Mouse (Mus musculus) kidney, postnatal 25 days (tissue): ENCODE measurements at regions not wholly inside any gene's neighbourhood (a gene's known extent, or its start where the extent isn't known, plus 50 kb on each side); places are given as distances from the start of the nearest gene placed in this dataset.

Experiments
- DNase-seq, 2 experiments: peaks; one replicate each; pipeline ENCODE4 v3.0.0; 2021; ENCODE audit warnings: mixed read lengths in 2 of 2

- DNase-seq: no peak
Observed at GRCm38 (mm10) chr1:92284155-92284554, 88.7 kb upstream of the Hdac4 start.

DNA sequence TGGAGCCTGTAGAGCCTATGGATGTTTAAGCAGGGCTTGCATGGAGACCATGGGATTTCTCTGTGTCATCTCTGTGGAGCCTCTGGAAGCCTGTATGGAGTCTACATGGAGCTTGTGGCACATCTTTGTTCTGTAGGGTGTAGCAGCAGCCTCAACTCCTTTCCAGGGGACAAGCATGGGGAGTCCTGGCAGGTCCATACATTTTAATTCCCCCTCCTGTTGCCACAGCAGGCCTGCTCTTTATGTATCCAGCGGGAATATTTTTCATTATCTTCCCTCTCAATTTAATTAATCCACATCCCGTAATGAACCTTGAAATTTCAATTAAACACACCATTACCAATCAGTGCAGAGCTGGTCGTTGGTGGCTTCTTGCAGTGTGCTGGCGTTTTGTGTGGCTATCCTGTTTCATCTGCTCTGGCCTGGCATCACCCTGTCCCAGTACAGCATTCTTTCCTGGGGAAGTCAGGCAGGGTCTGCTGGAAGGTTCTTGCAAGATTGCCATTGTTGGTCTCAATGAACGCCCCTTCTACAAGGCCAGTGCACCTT lies 81.8 kb upstream of the Hdac4 start:
- no peak for DNase-seq

DNA sequence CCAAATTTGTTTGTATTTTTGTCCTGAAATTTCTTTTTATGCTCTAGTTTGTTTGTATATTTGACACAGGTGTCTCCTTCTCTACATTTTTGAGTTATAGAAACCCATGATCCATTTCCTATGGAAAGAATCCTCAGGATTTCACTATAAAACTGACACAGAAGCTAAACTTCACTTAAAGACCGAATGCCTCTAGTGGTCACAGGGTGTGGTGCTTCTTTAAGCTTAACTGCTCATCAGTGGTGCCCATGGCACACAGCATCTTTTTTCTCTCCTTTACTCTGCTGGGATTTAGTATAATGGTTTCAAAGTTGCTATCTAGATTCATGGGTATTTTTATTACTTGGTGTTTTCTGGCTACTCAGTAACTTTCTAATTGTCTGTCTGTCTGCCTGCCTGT lies 79.9 kb upstream of the Hdac4 start:
- DNase-seq: no peak

DNA sequence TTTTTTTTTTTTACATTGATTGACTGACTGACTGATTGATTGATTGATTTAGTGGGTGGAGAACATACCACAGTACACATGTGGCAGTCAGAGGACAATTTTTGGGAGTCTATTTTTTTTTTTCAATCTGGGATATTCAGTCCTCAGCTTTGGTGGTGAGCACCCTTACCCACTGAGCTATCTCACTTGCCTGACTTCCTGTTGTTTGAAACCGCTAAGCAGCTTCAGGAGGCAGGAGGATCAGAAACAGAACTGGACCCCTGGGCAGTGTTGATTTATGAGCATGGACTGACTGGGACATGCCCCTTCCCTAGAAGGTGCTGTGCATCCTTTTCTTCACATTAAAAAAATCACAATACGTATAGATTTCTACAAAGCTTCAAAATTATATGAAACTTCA lies 78.3 kb upstream of the Hdac4 start:
- no peak for DNase-seq

DNA sequence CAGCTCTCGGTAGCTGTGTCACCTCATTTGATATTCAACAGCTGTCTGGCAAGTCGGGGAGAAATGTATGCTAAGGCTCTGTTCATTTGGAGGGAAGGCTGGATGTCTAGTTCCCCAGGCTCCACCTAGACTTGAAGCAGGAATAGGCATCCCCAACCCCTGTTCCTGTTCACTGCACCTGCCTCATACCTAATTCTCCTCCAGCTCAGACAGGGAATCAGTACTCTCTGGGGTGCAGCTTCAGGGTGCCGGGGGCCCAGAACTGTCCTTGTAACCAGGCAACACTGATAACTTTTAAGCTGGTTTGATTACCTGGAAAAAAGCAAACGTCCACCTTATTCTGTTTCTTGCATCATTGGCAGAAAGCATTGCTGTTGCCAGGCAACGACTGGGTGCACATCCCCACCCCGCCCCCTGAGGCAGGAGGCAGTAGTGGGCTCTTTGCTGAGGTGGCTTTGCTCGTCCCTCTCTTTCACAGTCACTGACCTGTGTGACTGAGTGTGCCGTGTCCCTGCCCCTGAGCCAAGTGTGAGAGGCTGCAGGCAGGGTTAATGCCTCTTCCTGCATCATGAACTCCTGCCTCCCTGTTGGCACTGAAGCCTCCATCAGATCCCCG lies 76.3 kb upstream of the Hdac4 start:
- no peak for DNase-seq

GRCm38 (mm10) chr1:92270486-92271058 lies 75.1 kb upstream of the Hdac4 start:
- DNase-seq: peak; percentile 27 to 64

DNA sequence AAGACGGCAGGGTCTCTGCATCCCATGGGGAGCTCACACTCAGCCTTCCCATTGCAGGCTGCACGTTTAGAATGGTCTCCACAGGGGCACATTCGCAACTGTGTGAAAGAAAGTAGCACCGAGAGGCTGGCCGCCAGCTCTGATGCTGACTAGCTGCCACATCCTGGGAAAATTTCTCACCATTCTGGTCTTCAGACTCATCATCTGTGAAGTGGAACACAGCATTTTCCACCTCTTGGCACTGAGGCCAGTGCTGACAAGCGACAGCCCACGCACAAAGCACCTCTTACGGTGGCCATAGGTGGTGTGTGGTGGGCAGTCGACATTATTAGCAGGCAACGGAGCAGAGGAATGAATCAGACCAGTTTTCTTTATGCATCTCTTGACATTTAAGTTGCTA lies 74.0 kb upstream of the Hdac4 start:
- DNase-seq: no peak

GRCm38 (mm10) chr1:92264941-92265340 lies 69.4 kb upstream of the Hdac4 start:
- no peak for DNase-seq

DNA sequence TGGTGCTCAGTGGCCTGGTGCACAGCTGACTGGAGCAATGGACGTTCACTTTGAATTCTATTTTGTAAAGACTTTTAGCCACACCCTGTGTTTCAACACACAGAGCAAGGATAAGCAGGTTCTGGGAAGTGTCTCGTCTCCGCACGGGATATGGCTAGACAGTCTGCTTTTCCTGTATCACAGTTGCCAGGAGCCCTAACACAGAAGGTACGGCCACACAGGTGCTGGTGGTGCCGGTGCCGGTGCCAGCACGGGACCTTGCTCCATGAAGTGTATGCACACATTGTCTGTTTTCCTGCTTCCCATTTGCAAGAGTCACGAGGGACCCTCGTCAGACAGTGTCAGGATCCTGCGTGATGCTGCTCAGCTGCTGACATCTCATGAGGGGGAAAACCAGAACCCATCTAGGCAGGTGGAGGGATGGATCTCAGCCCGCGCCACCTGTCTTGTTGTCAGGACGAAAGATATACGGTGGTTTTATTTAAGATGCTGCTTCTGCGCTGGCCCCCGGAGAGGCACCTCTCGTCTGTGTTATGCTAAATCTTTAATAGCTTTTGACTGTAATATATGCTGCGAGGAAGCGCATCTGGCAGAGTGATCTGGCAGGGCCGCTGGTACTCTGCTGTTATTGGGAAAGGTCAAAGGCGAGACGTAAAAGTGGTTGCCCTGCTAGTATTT lies 64.4 kb upstream of the Hdac4 start:
- DNase-seq: no peak

- DNase-seq: peak; percentile 38 to 43
Observed at GRCm38 (mm10) chr1:92258026-92258425, 62.5 kb upstream of the Hdac4 start.

DNA sequence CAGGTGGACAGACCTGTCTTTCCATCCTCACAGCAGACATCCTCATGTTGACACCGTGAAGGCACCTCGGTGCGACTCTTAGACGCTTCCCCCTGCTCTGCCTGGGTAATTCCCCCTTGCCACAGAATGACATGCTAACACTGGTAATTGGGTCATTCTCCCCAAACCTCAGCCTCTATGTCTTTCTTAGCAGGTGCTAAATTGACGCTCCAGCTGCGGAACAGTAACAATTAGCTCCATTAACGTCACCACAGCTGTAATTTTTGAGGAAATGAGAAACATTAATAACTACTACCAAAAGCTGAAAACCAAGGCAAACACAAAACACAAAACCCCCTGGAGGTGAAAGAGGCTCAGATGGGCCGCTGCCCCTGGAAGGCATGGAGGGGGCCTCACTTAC lies 57.6 kb upstream of the Hdac4 start:
- DNase-seq: no peak

GRCm38 (mm10) chr1:92250594-92251463 lies 55.3 kb upstream of the Hdac4 start:
- no peak for DNase-seq
